ENCODE assay signal across 8 mouse cellular contexts in genomic region chr7:98770257-98770890, GRCm38 (mm10).
DNase-seq lines count a peak whose midpoint lies in the region; ATAC-seq and TF ChIP-seq lines count a peak whose summit lies in the region.

No protein-coding gene starts in this region.

- TF ChIP-seq CTCF in forebrain, postnatal 0 days (IDR thresholded peaks at IDR 0.05; ENCODE audit: low read depth): 0 out of 2 replicates have a peak, but pooled peaks have one; percentile 13

- no peak overlapping the region for H3K4me2 ChIP-seq in forebrain, postnatal 0 days (ENCODE audit: low read depth)
- H3K4me2 ChIP-seq in forebrain, embryonic 13.5 days: no peak overlapping the region
- H3K4me2 ChIP-seq in midbrain, embryonic 12.5 days (replicated peaks): 0 out of 2 replicates have a peak overlapping the region, but pooled peaks have one; percentile 17
- no peak overlapping the region for H3K4me2 ChIP-seq in midbrain, embryonic 13.5 days (replicated peaks)
- H3K4me2 ChIP-seq in limb, embryonic 13.5 days (replicated peaks): peak overlapping the region; percentile 49

- no peaks in the 10 kb centered on the region for H3K4me1 ChIP-seq in forebrain, postnatal 0 days (ENCODE audit: insufficient read depth)
- peaks cover 12% of the 10 kb centered on the region; the same call in 1 of the 2 replicates for H3K4me1 ChIP-seq in forebrain, embryonic 13.5 days
- peaks cover 10% of the 10 kb centered on the region for H3K4me1 ChIP-seq in midbrain, embryonic 12.5 days
- H3K4me1 ChIP-seq in midbrain, embryonic 13.5 days (replicated peaks): peaks cover 15% of the 10 kb centered on the region; the same call in 1 of the 2 replicates
- peaks cover 38% of the 10 kb centered on the region for H3K4me1 ChIP-seq in limb, embryonic 13.5 days

- no peaks in the 10 kb centered on the region for H3K36me3 ChIP-seq in forebrain, postnatal 0 days (ENCODE audit: insufficient read depth)
- H3K36me3 ChIP-seq in forebrain, embryonic 13.5 days (ENCODE audit: poor library complexity, severe bottlenecking): no peaks in the 10 kb centered on the region
- H3K36me3 ChIP-seq in midbrain, embryonic 12.5 days: no peaks in the 10 kb centered on the region
- H3K36me3 ChIP-seq in midbrain, embryonic 13.5 days: no peaks in the 10 kb centered on the region
- no peaks in the 10 kb centered on the region for H3K36me3 ChIP-seq in limb, embryonic 13.5 days

- DNase-seq in forebrain, postnatal 0 days: no peak
- peak; percentile 54 for DNase-seq in thymus, postnatal 14 days
- DNase-seq in gastrocnemius, adult 18-20 months (ENCODE audit: low spot score): no peak
- no peak for DNase-seq in cerebellum, adult 9-10 months

- H3K4me3 ChIP-seq in forebrain, postnatal 0 days (ENCODE audit: low read depth, low read length): no peak overlapping the region
- H3K4me3 ChIP-seq in forebrain, embryonic 13.5 days: no peak overlapping the region
- H3K4me3 ChIP-seq in midbrain, embryonic 12.5 days: no peak overlapping the region
- no peak overlapping the region for H3K4me3 ChIP-seq in midbrain, embryonic 13.5 days (replicated peaks)
- H3K4me3 ChIP-seq in limb, embryonic 13.5 days: no peak overlapping the region

- no peak overlapping the region for H3K9ac ChIP-seq in forebrain, postnatal 0 days
- no peak overlapping the region for H3K9ac ChIP-seq in forebrain, embryonic 13.5 days
- no peak overlapping the region for H3K9ac ChIP-seq in midbrain, embryonic 12.5 days (replicated peaks)
- no peak overlapping the region for H3K9ac ChIP-seq in midbrain, embryonic 13.5 days (replicated peaks)
- H3K9ac ChIP-seq in limb, embryonic 13.5 days: peak overlapping the region; percentile 48; the same call in 1 of the 2 replicates

- no peaks in the 10 kb centered on the region for H3K27me3 ChIP-seq in forebrain, postnatal 0 days (ENCODE audit: insufficient read depth, low read length)
- H3K27me3 ChIP-seq in forebrain, embryonic 13.5 days: peaks cover 10% of the 10 kb centered on the region
- H3K27me3 ChIP-seq in midbrain, embryonic 12.5 days: no peaks in the 10 kb centered on the region
- H3K27me3 ChIP-seq in midbrain, embryonic 13.5 days: no peaks in the 10 kb centered on the region
- peaks cover 12% of the 10 kb centered on the region for H3K27me3 ChIP-seq in limb, embryonic 13.5 days

- no peaks in the 10 kb centered on the region for H3K9me3 ChIP-seq in forebrain, postnatal 0 days (ENCODE audit: low read length)
- H3K9me3 ChIP-seq in forebrain, embryonic 13.5 days (replicated peaks): no peaks in the 10 kb centered on the region
- no peaks in the 10 kb centered on the region for H3K9me3 ChIP-seq in midbrain, embryonic 12.5 days
- no peaks in the 10 kb centered on the region for H3K9me3 ChIP-seq in midbrain, embryonic 13.5 days
- no peaks in the 10 kb centered on the region for H3K9me3 ChIP-seq in limb, embryonic 13.5 days

- H3K27ac ChIP-seq in forebrain, postnatal 0 days (ENCODE audit: low read depth, low read length): no peak overlapping the region
- no peak overlapping the region for H3K27ac ChIP-seq in forebrain, embryonic 13.5 days
- no peak overlapping the region for H3K27ac ChIP-seq in midbrain, embryonic 12.5 days (replicated peaks)
- no peak overlapping the region for H3K27ac ChIP-seq in midbrain, embryonic 13.5 days
- H3K27ac ChIP-seq in limb, embryonic 13.5 days: peak overlapping the region; percentile 44; the same call in 1 of the 2 replicates

- 8% methylated on average over 8 of the region's 8 CpGs for WGBS in forebrain, postnatal 0 days
- WGBS in forebrain, embryonic 13.5 days: 9% methylated on average over 8 of the region's 8 CpGs
- WGBS in midbrain, embryonic 12.5 days: 6% methylated on average over 8 of the region's 8 CpGs
- WGBS in midbrain, embryonic 13.5 days: 7% methylated on average over 8 of the region's 8 CpGs
- WGBS in limb, embryonic 13.5 days: 12% methylated on average over 8 of the region's 8 CpGs

- no peak for ATAC-seq in forebrain, postnatal 0 days
- no peak for ATAC-seq in forebrain, embryonic 13.5 days
- ATAC-seq in midbrain, embryonic 12.5 days (ENCODE audit: low FRiP score, low read depth): no peak
- no peak for ATAC-seq in midbrain, embryonic 13.5 days
- ATAC-seq in limb, embryonic 13.5 days (ENCODE audit: low FRiP score, low read depth): no peak

Comparison
In these comparisons a context has a peak if more than half of its experiments do, and no peak if none do; other contexts are left out.
1. H3K4me2 ChIP-seq: peak in midbrain, embryonic 12.5 days (single experiment) and limb, embryonic 13.5 days (single experiment); none in forebrain, postnatal 0 days (single experiment), forebrain, embryonic 13.5 days (single experiment) and midbrain, embryonic 13.5 days (single experiment).